Mouse (Mus musculus) neural tube, embryonic 12.5 days (tissue): Measurements from ENCODE around the gene Jam2. TPM values are rescaled to one million over a fixed set of nuclear protein-coding genes. Genes with fewer than 3 reads are reported as not detected.
A peak's percentile ranks its signal among the peaks of the same experiment; 100 is the strongest.

Source experiments
- ATAC-seq: fragments of 200-750 bp; cut with Nextera tagmentation; 2 replicates; pipeline ENCODE4 v1.8.0; 2017; ENCODE audit warnings: low read depth, mild to moderate bottlenecking, moderate TSS enrichment, moderate library complexity; ENCODE audit not compliant: low FRiP score
- H3K27ac ChIP-seq: fragments of 300-500 bp; sonication (generic); 2 replicates; pipeline ENCODE4 v1.5.1; 2016
- H3K27me3 ChIP-seq: fragments of 300-500 bp; sonication (generic); replicated peaks from 2 replicates; pipeline ENCODE4 v1.6.1; 2016; ENCODE audit warnings: mild to moderate bottlenecking
- H3K36me3 ChIP-seq: fragments of 300-500 bp; sonication (generic); 2 replicates; pipeline ENCODE4 v1.6.1; 2016; ENCODE audit warnings: mild to moderate bottlenecking
- H3K4me1 ChIP-seq: fragments of 300-500 bp; sonication (generic); 2 replicates; pipeline ENCODE4 v1.6.1; 2016
- H3K4me2 ChIP-seq: fragments of 300-500 bp; sonication (generic); replicated peaks from 2 replicates; pipeline ENCODE4 v1.6.1; 2016; ENCODE audit warnings: mild to moderate bottlenecking
- H3K4me3 ChIP-seq: fragments of 300-500 bp; sonication (generic); 2 replicates; pipeline ENCODE4 v1.5.1; 2016
- H3K9ac ChIP-seq: fragments of 300-500 bp; sonication (generic); 2 replicates; pipeline ENCODE4 v1.6.1; 2016; ENCODE audit warnings: mild to moderate bottlenecking
- H3K9me3 ChIP-seq: fragments of 300-500 bp; sonication (generic); 2 replicates; pipeline ENCODE4 v1.6.1; 2016; ENCODE audit warnings: mild to moderate bottlenecking
- WGBS: fragments of 180-500 bp; shearing (Covaris S2); methylation state at CpG from one replicate; pipeline ENCODE4 v1.1.7; 2016; 5-methylcytosine and 5-hydroxymethylcytosine counted together
- polyA plus RNA-seq: library from polyadenylated mRNA; unstranded; fragments of >200 nt; fragmentation: Nextera tagmentation; extraction: Ambion mirVana; gene quantifications from 2 replicates; pipeline ENCODE4 v1.2.1, GENCODE M21; 2016

Gene Jam2
- polyA plus RNA-seq, 1 experiment from 2014 or later = 45.6 TPM

DNA sequence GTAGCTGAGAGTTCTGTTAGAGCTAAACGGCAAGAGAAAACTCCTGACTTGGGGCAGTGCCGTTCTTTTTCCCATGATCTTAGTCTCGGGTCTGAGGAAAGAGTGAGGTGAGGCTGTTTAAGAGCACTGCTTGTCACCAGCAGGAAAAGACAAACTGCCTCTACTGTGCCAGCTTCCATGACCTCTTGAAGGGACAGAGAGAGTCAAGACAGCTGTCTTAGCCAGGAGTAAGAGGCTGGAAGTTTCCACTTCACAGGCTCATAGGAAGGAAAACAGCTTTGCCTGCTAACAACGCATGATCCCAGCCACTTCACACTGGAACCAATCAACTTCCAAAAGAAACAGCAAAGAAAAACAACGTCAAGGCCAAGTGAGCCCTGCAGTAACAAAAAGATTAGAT, 57.8 kb downstream of the Jam2 start:
- H3K27me3 ChIP-seq = no peaks in the 10 kb centered on the region
- peaks cover 16% of the 10 kb centered on the region; the same call in 1 of the 2 replicates for H3K4me1 ChIP-seq
- no peak for ATAC-seq
- 92% methylated on average over 5 of the region's 5 CpGs for WGBS
- H3K36me3 ChIP-seq = peaks cover 42% of the 10 kb centered on the region
- no peak overlapping the region for H3K4me3 ChIP-seq
- H3K27ac ChIP-seq = no peak overlapping the region
- no peaks in the 10 kb centered on the region for H3K9me3 ChIP-seq
- H3K4me2 ChIP-seq = no peak overlapping the region
- H3K9ac ChIP-seq = no peak overlapping the region

DNA sequence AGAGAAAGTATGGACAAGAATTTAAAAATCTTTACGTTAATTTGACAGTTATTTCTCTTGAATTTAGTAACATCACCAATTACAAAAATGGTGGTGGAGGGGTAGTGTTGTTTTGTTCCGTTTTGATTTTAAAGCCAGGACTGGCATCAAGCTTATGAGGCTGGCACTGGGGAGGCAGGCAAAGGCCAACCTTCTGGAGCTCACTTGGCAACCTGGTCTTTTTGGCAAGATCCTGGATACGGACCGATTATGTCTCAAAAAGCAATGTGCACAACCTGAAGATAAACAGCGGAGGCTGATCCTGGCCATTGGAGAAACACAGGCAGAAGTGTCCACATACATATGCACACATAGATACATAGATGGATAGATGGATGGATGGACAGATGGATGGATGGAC, 58.8 kb downstream of the Jam2 start:
- WGBS = 97% methylated on average over 5 of the region's 5 CpGs
- no peak overlapping the region for H3K4me2 ChIP-seq
- no peak overlapping the region for H3K4me3 ChIP-seq
- ATAC-seq = no peak
- peaks cover 20% of the 10 kb centered on the region; the same call in 1 of the 2 replicates for H3K4me1 ChIP-seq
- no peaks in the 10 kb centered on the region for H3K9me3 ChIP-seq
- peaks cover 33% of the 10 kb centered on the region for H3K36me3 ChIP-seq
- no peaks in the 10 kb centered on the region for H3K27me3 ChIP-seq
- H3K9ac ChIP-seq = no peak overlapping the region
- H3K27ac ChIP-seq = no peak overlapping the region

DNA sequence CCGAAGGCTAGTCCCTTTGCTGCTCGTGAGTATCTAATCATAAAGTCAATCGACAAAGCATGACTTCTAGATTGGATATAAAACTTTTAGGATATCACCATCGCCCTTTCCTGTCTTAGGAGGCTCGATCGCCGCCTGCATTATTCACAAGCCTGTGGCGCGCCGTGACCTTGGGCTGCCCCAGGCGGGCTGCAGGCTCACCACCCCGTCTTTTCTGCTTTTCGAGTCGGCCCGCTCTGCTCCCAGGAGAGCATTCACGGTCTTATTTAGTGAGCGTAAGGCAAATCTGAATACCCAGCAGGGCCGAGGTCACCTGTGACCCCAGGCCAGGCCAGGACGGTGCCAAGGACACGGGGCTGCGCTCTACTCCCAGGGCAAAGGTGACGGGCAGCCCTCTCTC, 60.4 kb downstream of the Jam2 start:
- WGBS = 2% methylated on average over 22 of the region's 22 CpGs
- Histone ChIP-seq H3K4me1 (peaks cover 20% of the 10 kb centered on the region; the same call in 1 of the 2 replicates), H3K9ac (peak overlapping the region; percentile 98)

DNA sequence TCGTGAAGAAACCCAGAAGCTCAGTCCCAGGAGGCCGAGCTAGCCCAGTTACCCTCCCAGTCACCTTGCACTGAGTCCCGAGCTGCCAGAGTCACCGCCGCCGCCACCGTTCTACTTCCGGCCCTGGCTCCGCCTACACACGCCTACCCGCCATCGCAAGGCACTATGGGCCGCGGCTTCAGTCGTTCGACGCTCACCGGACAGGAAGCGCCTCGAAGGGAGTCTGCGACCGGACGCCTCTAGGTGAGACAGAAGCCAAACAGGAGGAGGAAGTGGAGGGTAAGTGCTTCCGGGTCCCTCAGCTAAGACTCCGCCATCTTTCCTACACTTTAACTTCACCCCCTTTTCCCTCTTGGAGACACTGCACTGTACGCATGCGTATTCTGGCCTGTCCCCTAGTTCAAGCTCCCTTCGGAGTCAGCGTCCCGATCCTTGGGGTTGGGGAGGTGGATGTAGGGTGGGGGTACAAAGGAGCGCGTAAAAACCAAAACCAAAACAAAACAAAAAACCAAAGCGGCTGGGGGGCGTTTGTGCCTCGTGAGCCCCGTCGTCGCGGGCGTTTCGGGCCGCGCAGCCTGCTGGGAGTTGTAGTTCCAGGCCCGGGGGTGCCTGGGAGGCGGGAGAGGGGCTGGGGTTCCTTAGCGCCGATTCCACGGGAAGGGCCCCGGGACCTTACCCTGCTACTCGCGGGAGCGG, 61.0 kb downstream of the Jam2 start, which contains the start of gene Gabpa:
Gene Gabpa, plus strand, starts transcription at position 181 of the 696 bp plus-strand sequence.
- Histone ChIP-seq H3K27ac (peak within 1 kb of the TSS; percentile 96), H3K27me3 (no peaks in the 10 kb centered on the region), H3K9me3 (no peaks in the 10 kb centered on the region), H3K9ac (peak within 1 kb of the TSS; percentile 98), H3K36me3 (peaks cover 16% of the 10 kb centered on the region), H3K4me1 (peaks cover 20% of the 10 kb centered on the region; the same call in 1 of the 2 replicates), H3K4me2 (peak within 1 kb of the TSS; percentile 84), H3K4me3 (peak within 1 kb of the TSS; percentile 91)
- WGBS = under 1% methylated on average over 52 of the region's 52 CpGs
- peak; percentile 96 for ATAC-seq

More for the DNA sequence above, 60.4 kb downstream of the Jam2 start:
- ATAC-seq = no peak
- Histone ChIP-seq H3K27me3 (no peaks in the 10 kb centered on the region), H3K4me2 (peak overlapping the region; percentile 84), H3K27ac (peak overlapping the region; percentile 72), H3K4me3 (peak overlapping the region; percentile 91), H3K36me3 (peaks cover 19% of the 10 kb centered on the region), H3K9me3 (no peaks in the 10 kb centered on the region)

DNA sequence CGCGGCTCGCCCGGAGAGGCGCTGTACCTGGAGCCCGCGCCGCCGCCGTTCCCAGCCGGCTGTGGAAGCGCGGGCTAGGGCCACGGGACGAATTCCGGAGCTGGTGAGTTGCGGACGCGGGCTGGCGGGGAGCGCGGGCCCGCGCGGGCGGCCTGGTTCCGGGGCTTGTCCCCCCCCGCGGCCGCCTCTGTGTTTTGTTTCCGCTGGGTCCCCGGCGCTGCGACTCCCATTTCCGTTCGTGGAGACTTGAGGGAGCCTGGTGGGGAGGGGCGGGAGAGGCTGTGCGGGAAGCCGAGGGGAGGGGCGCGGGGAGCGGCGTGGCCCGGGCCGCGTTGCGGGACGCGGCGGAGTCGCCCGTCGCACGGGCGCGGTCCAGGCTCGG, 61.5 kb downstream of the Jam2 start, which contains the start of gene Atp5j:
Gene Atp5j, minus strand, starts transcription at position 185 of the 382 bp plus-strand sequence.
- Histone ChIP-seq H3K4me2 (peak within 1 kb of the TSS; percentile 84), H3K4me3 (peak within 1 kb of the TSS; percentile 91), H3K4me1 (peaks cover 20% of the 10 kb centered on the region; the same call in 1 of the 2 replicates), H3K9me3 (no peaks in the 10 kb centered on the region), H3K9ac (peak within 1 kb of the TSS; percentile 98), H3K27ac (peak within 1 kb of the TSS; percentile 96), H3K36me3 (peaks cover 15% of the 10 kb centered on the region), H3K27me3 (no peaks in the 10 kb centered on the region)
- peak; percentile 71 for ATAC-seq
- under 1% methylated on average over 57 of the region's 57 CpGs for WGBS

DNA sequence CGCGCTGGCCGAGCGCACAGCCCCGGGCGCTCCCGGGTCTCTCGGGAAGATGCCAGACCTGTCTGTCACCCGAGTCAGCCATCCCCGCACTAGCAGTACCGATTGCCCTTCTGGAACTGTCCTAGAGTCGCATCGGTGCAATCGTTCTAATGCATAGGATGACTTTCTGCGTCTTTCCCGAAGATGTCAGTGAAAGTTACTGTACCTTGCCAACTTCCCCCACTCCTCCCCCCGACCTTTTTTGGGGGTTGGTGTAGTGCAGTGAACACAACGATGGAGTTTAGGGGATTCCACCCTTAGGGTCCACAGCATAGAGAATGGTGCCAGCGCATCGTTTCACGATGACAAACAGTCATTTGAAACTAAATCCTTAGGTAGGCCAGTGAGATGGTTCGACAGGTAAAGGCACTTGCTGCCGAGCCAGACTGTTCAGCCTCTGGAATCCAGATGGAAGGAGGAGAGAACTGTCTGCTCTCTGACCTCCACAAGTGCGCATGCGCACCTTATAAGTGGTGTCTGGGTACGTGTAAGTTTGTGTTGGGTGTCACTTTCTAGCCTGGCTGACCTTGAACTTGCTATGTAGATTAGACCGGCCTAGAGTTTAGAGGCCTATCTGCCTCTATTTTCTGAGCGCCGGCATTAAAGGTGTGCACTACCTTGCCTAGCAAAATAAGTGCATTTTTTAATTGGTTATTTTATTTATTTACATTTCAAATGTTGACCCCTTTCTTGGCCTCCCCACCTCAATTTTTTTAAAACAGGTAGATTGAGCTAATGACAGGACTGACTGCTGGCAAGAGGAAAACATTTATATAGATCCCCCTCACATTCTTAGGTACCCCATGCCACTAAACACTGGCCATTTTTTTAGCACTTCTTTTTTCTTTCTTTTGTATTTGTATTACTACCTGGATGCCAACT, 62.2 kb downstream of the Jam2 start:
- Histone ChIP-seq H3K27ac (peak overlapping the region; percentile 96), H3K4me1 (peaks cover 20% of the 10 kb centered on the region; the same call in 1 of the 2 replicates), H3K36me3 (peaks cover 9% of the 10 kb centered on the region), H3K27me3 (no peaks in the 10 kb centered on the region), H3K4me2 (peak overlapping the region; percentile 84), H3K9ac (peak overlapping the region; percentile 98), H3K9me3 (no peaks in the 10 kb centered on the region), H3K4me3 (peak overlapping the region; percentile 91)
- ATAC-seq = peak; percentile 2; the same call in 1 of the 2 replicates
- 9% methylated on average over 29 of the region's 29 CpGs for WGBS

DNA sequence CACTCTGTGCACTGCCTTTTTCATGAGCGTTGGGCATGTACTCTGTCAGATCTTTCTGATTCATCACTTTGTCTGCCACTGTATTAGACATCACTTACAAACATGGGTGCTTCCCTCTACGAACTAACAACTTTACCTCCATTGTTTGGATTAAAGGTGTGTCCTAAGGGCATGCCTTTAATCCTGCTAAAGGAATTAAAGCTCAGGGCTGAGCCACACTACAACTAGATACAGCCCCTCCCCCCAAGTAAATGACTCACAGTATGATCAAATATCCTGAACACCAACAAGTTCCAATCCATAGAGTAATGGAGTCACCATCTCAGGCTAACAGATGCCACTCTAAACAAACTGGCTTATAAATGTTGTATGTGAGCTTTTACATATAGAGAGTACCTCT, 64.7 kb downstream of the Jam2 start:
- no peaks in the 10 kb centered on the region for H3K9me3 ChIP-seq
- H3K9ac ChIP-seq = no peak overlapping the region
- no peaks in the 10 kb centered on the region for H3K27me3 ChIP-seq
- peaks cover 5% of the 10 kb centered on the region for H3K36me3 ChIP-seq
- H3K4me1 ChIP-seq = peaks cover 20% of the 10 kb centered on the region; the same call in 1 of the 2 replicates
- 93% methylated on average over 2 of the region's 2 CpGs for WGBS
- no peak overlapping the region for H3K4me3 ChIP-seq
- no peak overlapping the region for H3K4me2 ChIP-seq
- ATAC-seq = no peak
- H3K27ac ChIP-seq = no peak overlapping the region

DNA sequence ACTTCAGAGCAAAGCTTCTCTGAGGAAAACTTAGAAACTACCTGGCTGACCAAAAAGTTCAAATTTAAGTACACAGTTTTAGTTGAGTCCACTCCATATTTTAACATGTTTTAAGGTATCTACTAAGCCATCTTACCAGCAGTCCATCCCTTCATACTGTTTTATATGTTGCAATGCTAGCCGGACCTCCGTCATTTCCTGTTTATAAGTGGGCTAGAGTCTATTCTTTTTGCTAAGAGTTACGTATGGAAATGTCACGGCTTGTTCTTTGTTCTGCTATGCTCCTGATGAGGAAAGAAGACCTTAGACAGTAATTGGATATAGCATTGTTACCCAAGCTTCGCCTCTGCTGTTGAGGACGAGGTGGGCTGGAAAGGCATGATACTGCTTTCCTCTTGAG, 79.6 kb downstream of the Jam2 start:
- peaks cover 61% of the 10 kb centered on the region for H3K36me3 ChIP-seq
- no peak overlapping the region for H3K9ac ChIP-seq
- 95% methylated on average over 6 of the region's 6 CpGs for WGBS
- no peaks in the 10 kb centered on the region for H3K9me3 ChIP-seq
- H3K4me2 ChIP-seq = no peak overlapping the region
- H3K4me1 ChIP-seq = no peaks in the 10 kb centered on the region
- H3K27ac ChIP-seq = no peak overlapping the region
- ATAC-seq = no peak
- H3K27me3 ChIP-seq = no peaks in the 10 kb centered on the region
- no peak overlapping the region for H3K4me3 ChIP-seq

DNA sequence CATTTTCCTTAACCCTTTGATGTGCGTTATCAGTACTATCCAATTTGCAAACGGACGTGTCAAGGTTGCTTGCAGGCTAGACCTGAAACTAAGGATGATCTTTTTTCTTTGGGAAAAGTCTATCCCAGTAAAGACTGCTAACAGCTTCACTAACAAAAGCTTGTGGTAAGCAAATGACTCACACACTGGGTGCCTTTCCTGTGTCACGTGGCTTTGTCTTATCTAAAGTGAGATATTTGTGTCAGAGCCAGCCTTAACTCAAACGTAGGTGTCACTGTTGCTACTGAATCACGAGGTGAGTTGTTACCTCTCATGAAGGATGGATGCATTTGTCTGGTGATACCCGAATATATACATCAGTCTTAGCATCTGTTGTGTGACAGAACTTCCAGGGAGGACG, 90.7 kb downstream of the Jam2 start:
- no peaks in the 10 kb centered on the region for H3K9me3 ChIP-seq
- H3K27me3 ChIP-seq = no peaks in the 10 kb centered on the region
- no peak overlapping the region for H3K9ac ChIP-seq
- no peaks in the 10 kb centered on the region for H3K4me1 ChIP-seq
- ATAC-seq = no peak
- H3K27ac ChIP-seq = no peak overlapping the region
- peaks cover 25% of the 10 kb centered on the region for H3K36me3 ChIP-seq
- H3K4me2 ChIP-seq = no peak overlapping the region
- no peak overlapping the region for H3K4me3 ChIP-seq
- WGBS = 92% methylated on average over 8 of the region's 8 CpGs

DNA sequence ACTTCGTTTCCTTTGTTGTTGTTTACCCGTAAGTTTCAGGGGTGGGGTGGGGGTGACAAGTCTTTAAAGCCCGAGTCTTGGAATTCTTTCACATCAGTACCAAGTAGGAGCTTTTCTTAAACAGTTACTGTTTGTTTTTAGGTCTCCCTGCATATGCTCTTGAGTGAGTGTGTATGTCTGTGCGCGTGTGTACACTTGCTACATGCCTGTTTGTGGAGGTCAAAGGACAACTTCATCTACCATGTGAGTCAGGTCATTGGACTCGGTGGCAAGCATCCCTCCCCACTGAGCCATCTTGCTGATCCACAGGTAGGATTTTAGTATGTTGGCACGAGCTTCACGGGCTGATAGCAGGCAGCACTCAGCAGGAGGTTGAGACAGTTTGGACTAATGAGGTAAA, 99.9 kb downstream of the Jam2 start:
- Histone ChIP-seq H3K27me3 (no peaks in the 10 kb centered on the region), H3K9ac (no peak overlapping the region), H3K4me2 (no peak overlapping the region), H3K36me3 (no peaks in the 10 kb centered on the region), H3K27ac (no peak overlapping the region), H3K4me3 (no peak overlapping the region), H3K9me3 (no peaks in the 10 kb centered on the region), H3K4me1 (no peaks in the 10 kb centered on the region)
- WGBS = 86% methylated on average over 8 of the region's 8 CpGs
- ATAC-seq = no peak

DNA sequence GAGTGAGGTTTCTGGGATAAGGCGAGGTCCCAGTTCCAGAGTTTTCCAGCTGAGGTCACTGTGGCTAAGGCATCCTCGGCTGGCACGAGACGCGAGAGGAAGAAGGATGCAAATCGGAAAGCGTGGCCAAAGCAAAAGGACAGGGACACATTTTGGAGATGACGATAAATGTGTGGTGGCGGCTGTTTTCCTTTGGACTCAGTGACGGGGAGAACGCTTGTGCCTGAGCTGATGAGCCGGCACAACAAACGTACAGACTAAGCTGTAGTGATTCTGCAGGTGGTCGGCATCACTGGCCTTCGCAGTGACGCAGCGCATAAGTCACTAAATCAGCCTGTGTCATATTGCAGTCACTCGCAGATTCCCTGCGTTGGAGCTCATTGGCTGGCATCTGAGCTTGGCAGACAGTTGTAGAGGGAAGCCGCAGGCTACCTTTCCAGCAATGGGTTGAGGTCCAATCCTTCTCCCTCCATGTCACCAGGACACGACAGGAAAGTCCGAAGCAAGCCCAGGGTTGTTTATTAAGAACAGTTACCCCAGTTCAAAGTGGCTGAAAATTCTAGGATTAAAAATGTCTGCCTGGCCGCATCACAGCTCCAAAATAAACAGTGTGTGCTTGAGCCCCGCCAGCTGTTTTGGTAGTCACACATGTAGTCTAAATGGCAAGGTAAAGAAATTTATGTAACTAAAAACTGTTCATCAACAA, 101.2 kb downstream of the Jam2 start:
- Histone ChIP-seq H3K27me3 (no peaks in the 10 kb centered on the region), H3K27ac (no peak overlapping the region), H3K9me3 (no peaks in the 10 kb centered on the region), H3K4me1 (no peaks in the 10 kb centered on the region), H3K36me3 (no peaks in the 10 kb centered on the region), H3K4me2 (no peak overlapping the region), H3K9ac (no peak overlapping the region), H3K4me3 (no peak overlapping the region)
- WGBS = 85% methylated on average over 24 of the region's 24 CpGs
- no peak for ATAC-seq
